Mouse (Mus musculus): ENCODE measurements at regions not wholly inside any gene's neighbourhood (a gene's known extent, or its start where the extent isn't known, plus 50 kb on each side); places are given as distances from the start of the nearest gene placed in this dataset.

GRCm38 (mm10) chrX:129332810-129333209, 416.7 kb upstream of the Diaph2 start:
- Histone ChIP-seq H3K4me3 (ENCODE audit: control insufficient read depth in 1 of 2, insufficient read depth in 1 of 2, low read depth in 2 of 2, low read length in 2 of 2) (no peak overlapping the region), H3K9me3 (replicated peaks; ENCODE audit: insufficient read depth, low read length) (no peaks in the 10 kb centered on the region), H3K79me2 (ENCODE audit: control insufficient read depth, insufficient read depth, low read length, poor library complexity) (no peaks in the 10 kb centered on the region), H3K4me1 (ENCODE audit: control insufficient read depth in 1 of 2, insufficient read depth in 2 of 2, low read length in 2 of 2) (no peaks in the 10 kb centered on the region), H3K9ac (ENCODE audit: control insufficient read depth, low read depth, low read length, poor library complexity, severe bottlenecking) (no peak overlapping the region), H3K27ac (ENCODE audit: control insufficient read depth, low read depth, low read length) (no peak overlapping the region), H3K36me3 (ENCODE audit: control insufficient read depth in 1 of 2, insufficient read depth in 2 of 2, low read length in 2 of 2) (no peaks in the 10 kb centered on the region; a peak in 1 of 4 replicates), H3K27me3 (ENCODE audit: control insufficient read depth in 1 of 2, insufficient read depth in 2 of 2, low read length in 2 of 2) (no peaks in the 10 kb centered on the region)
- no peak for DNase-seq (ENCODE audit: low read depth, low spot score)
- TF ChIP-seq POLR2AphosphoS2 (IDR thresholded peaks at IDR 0.05; ENCODE audit: low read length) (no peak), MYC (IDR thresholded peaks at IDR 0.05; ENCODE audit: low read depth, low read length) (no peak), UBTF (IDR thresholded peaks at IDR 0.05; ENCODE audit: borderline replicate concordance, insufficient read depth, low read depth, low read length) (no peak), TCF12 (IDR thresholded peaks at IDR 0.05; ENCODE audit: low read depth, low read length) (no peak), ELF1 (IDR thresholded peaks at IDR 0.05; ENCODE audit: low read depth, low read length) (no peak), SIN3A (IDR thresholded peaks at IDR 0.05; ENCODE audit: low read length) (no peak), MYB (IDR thresholded peaks at IDR 0.05; ENCODE audit: low read depth, low read length) (no peak), CTCF (IDR thresholded peaks at IDR 0.05 in 2 of 3, conservative IDR thresholded peaks at IDR 0.05 in 1 of 3; ENCODE audit: control insufficient read depth in 1 of 3, insufficient read depth in 1 of 3, low read depth in 2 of 3, low read length in 3 of 3, poor library complexity in 1 of 3, severe bottlenecking in 1 of 3) (no peak)

All from MEL (cell line).